Mouse (Mus musculus): Measurements from ENCODE around the gene Ccdc34. TPM values are rescaled to one million over a fixed set of nuclear protein-coding genes. Genes with fewer than 3 reads are reported as not detected.

Gene Ccdc34
- 44.5 and 45.8 TPM in 2 replicates for polyA plus RNA-seq (2015; fragmentation: Nextera tagmentation; extraction: Ambion mirVana)

GRCm38 (mm10) chr2:110017616-110018505, at the start of gene Ccdc34:
TSS of gene Ccdc34 (plus strand) at chr2:110017817.
- Histone ChIP-seq H3K9ac (replicated peaks) (peak within 1 kb of the TSS; percentile 92), H3K27ac (peak within 1 kb of the TSS; percentile 89), H3K27me3 (no peaks in the 10 kb centered on the region), H3K4me3 (replicated peaks) (peak within 1 kb of the TSS; percentile 89), H3K9me3 (no peaks in the 10 kb centered on the region), H3K4me2 (replicated peaks) (peak within 1 kb of the TSS; percentile 82), H3K36me3 (peaks cover 13% of the 10 kb centered on the region), H3K4me1 (replicated peaks) (peaks cover 34% of the 10 kb centered on the region)
- under 1% methylated on average over 55 of the region's 55 CpGs for WGBS
- peak; percentile 99 for ATAC-seq

GRCm38 (mm10) chr2:109969381-109969780, 48.2 kb upstream of the Ccdc34 start:
- no peaks in the 10 kb centered on the region for H3K9me3 ChIP-seq
- 90% methylated on average over 3 of the region's 3 CpGs for WGBS
- H3K4me2 ChIP-seq (replicated peaks), result no peak overlapping the region

GRCm38 (mm10) chr2:109969926-109970532, 47.6 kb upstream of the Ccdc34 start:
- WGBS, result 76% methylated on average over 10 of the region's 10 CpGs
- Histone ChIP-seq H3K27ac (no peak overlapping the region), H3K9ac (replicated peaks) (no peak overlapping the region), H3K4me2 (replicated peaks) (no peak overlapping the region), H3K27me3 (no peaks in the 10 kb centered on the region), H3K9me3 (no peaks in the 10 kb centered on the region), H3K4me3 (replicated peaks) (no peak overlapping the region), H3K36me3 (no peaks in the 10 kb centered on the region), H3K4me1 (replicated peaks) (0 out of 2 replicates have a peak, but pooled peaks cover 5% of the 10 kb centered on the region)
- ATAC-seq, result no peak

More at GRCm38 (mm10) chr2:109969381-109969780, 48.2 kb upstream of the Ccdc34 start:
- no peak for ATAC-seq
- H3K36me3 ChIP-seq, result no peaks in the 10 kb centered on the region
- H3K4me1 ChIP-seq (replicated peaks), result 0 out of 2 replicates have a peak, but pooled peaks cover 5% of the 10 kb centered on the region
- no peak overlapping the region for H3K9ac ChIP-seq (replicated peaks)
- no peaks in the 10 kb centered on the region for H3K27me3 ChIP-seq
- H3K4me3 ChIP-seq (replicated peaks), result no peak overlapping the region
- H3K27ac ChIP-seq, result no peak overlapping the region

GRCm38 (mm10) chr2:109970744-109971410, 46.7 kb upstream of the Ccdc34 start:
- Histone ChIP-seq H3K4me1 (replicated peaks) (0 out of 2 replicates have a peak, but pooled peaks cover 5% of the 10 kb centered on the region), H3K4me3 (replicated peaks) (no peak overlapping the region), H3K27me3 (no peaks in the 10 kb centered on the region), H3K36me3 (no peaks in the 10 kb centered on the region), H3K9ac (replicated peaks) (no peak overlapping the region), H3K4me2 (replicated peaks) (no peak overlapping the region), H3K27ac (no peak overlapping the region), H3K9me3 (no peaks in the 10 kb centered on the region)
- ATAC-seq, result no peak
- WGBS, result 79% methylated on average over 8 of the region's 8 CpGs

- Histone ChIP-seq H3K27ac (no peak overlapping the region), H3K4me3 (replicated peaks) (no peak overlapping the region), H3K27me3 (no peaks in the 10 kb centered on the region), H3K4me2 (replicated peaks) (no peak overlapping the region), H3K9me3 (no peaks in the 10 kb centered on the region), H3K4me1 (replicated peaks) (0 out of 2 replicates have a peak, but pooled peaks cover 5% of the 10 kb centered on the region), H3K9ac (replicated peaks) (no peak overlapping the region), H3K36me3 (no peaks in the 10 kb centered on the region)
- no peak for ATAC-seq
- WGBS, result 93% methylated on average over 2 of the region's 2 CpGs
These were observed 45.3 kb upstream of the Ccdc34 start for GRCm38 (mm10) chr2:109972310-109972709.

- no peak overlapping the region for H3K9ac ChIP-seq (replicated peaks)
- no peak overlapping the region for H3K27ac ChIP-seq
- ATAC-seq, result no peak
- H3K4me3 ChIP-seq (replicated peaks), result no peak overlapping the region
- no peaks in the 10 kb centered on the region for H3K36me3 ChIP-seq
- 0 out of 2 replicates have a peak, but pooled peaks cover 5% of the 10 kb centered on the region for H3K4me1 ChIP-seq (replicated peaks)
- WGBS, result 82% methylated on average over 7 of the region's 7 CpGs
- no peaks in the 10 kb centered on the region for H3K9me3 ChIP-seq
- no peaks in the 10 kb centered on the region for H3K27me3 ChIP-seq
- no peak overlapping the region for H3K4me2 ChIP-seq (replicated peaks)
These were observed 44.7 kb upstream of the Ccdc34 start for GRCm38 (mm10) chr2:109972922-109973321.

- H3K9me3 ChIP-seq, result no peaks in the 10 kb centered on the region
- no peaks in the 10 kb centered on the region for H3K27me3 ChIP-seq
- no peaks in the 10 kb centered on the region for H3K36me3 ChIP-seq
- H3K4me3 ChIP-seq (replicated peaks), result no peak overlapping the region
- H3K4me2 ChIP-seq (replicated peaks), result no peak overlapping the region
- no peak overlapping the region for H3K9ac ChIP-seq (replicated peaks)
- WGBS, result 96% methylated on average over 7 of the region's 7 CpGs
- ATAC-seq, result no peak
- H3K27ac ChIP-seq, result no peak overlapping the region
- H3K4me1 ChIP-seq (replicated peaks), result 0 out of 2 replicates have a peak, but pooled peaks cover 5% of the 10 kb centered on the region
These were observed 42.8 kb upstream of the Ccdc34 start for GRCm38 (mm10) chr2:109974807-109975206.

- H3K27ac ChIP-seq, result no peak overlapping the region
- H3K27me3 ChIP-seq, result no peaks in the 10 kb centered on the region
- H3K4me1 ChIP-seq (replicated peaks), result no peaks in the 10 kb centered on the region
- no peak for ATAC-seq
- H3K36me3 ChIP-seq, result no peaks in the 10 kb centered on the region
- WGBS, result 93% methylated on average over 2 of the region's 2 CpGs
- no peak overlapping the region for H3K4me3 ChIP-seq (replicated peaks)
- H3K9me3 ChIP-seq, result no peaks in the 10 kb centered on the region
- no peak overlapping the region for H3K4me2 ChIP-seq (replicated peaks)
- no peak overlapping the region for H3K9ac ChIP-seq (replicated peaks)
These were observed 41.4 kb upstream of the Ccdc34 start for GRCm38 (mm10) chr2:109976181-109976580.

GRCm38 (mm10) chr2:109977322-109977721, 40.3 kb upstream of the Ccdc34 start:
- Histone ChIP-seq H3K36me3 (no peaks in the 10 kb centered on the region), H3K4me1 (replicated peaks) (no peaks in the 10 kb centered on the region), H3K9ac (replicated peaks) (no peak overlapping the region), H3K27me3 (no peaks in the 10 kb centered on the region), H3K27ac (no peak overlapping the region), H3K4me3 (replicated peaks) (no peak overlapping the region), H3K9me3 (no peaks in the 10 kb centered on the region), H3K4me2 (replicated peaks) (no peak overlapping the region)
- WGBS, result 87% methylated on average over 6 of the region's 6 CpGs
- no peak for ATAC-seq

GRCm38 (mm10) chr2:109979209-109979608, 38.4 kb upstream of the Ccdc34 start:
- H3K36me3 ChIP-seq, result no peaks in the 10 kb centered on the region
- no peaks in the 10 kb centered on the region for H3K27me3 ChIP-seq
- H3K9me3 ChIP-seq, result no peaks in the 10 kb centered on the region
- H3K9ac ChIP-seq (replicated peaks), result no peak overlapping the region
- H3K4me1 ChIP-seq (replicated peaks), result no peaks in the 10 kb centered on the region
- no peak overlapping the region for H3K4me3 ChIP-seq (replicated peaks)
- no peak for ATAC-seq
- no peak overlapping the region for H3K4me2 ChIP-seq (replicated peaks)
- no peak overlapping the region for H3K27ac ChIP-seq

GRCm38 (mm10) chr2:109983435-109983834, 34.2 kb upstream of the Ccdc34 start:
- Histone ChIP-seq H3K27ac (no peak overlapping the region), H3K36me3 (no peaks in the 10 kb centered on the region), H3K9me3 (no peaks in the 10 kb centered on the region), H3K9ac (replicated peaks) (no peak overlapping the region), H3K27me3 (no peaks in the 10 kb centered on the region), H3K4me2 (replicated peaks) (no peak overlapping the region), H3K4me1 (replicated peaks) (peaks cover 12% of the 10 kb centered on the region; the same call in 1 of the 2 replicates), H3K4me3 (replicated peaks) (no peak overlapping the region)
- WGBS, result 94% methylated on average over 6 of the region's 6 CpGs
- ATAC-seq, result no peak

GRCm38 (mm10) chr2:109984930-109985329, 32.7 kb upstream of the Ccdc34 start:
- no peak overlapping the region for H3K27ac ChIP-seq

More at GRCm38 (mm10) chr2:109984930-109985329, 32.7 kb upstream of the Ccdc34 start:
- Histone ChIP-seq H3K4me1 (replicated peaks) (peaks cover 24% of the 10 kb centered on the region), H3K4me3 (replicated peaks) (no peak overlapping the region), H3K27me3 (no peaks in the 10 kb centered on the region), H3K9ac (replicated peaks) (no peak overlapping the region), H3K4me2 (replicated peaks) (no peak overlapping the region), H3K9me3 (no peaks in the 10 kb centered on the region), H3K36me3 (no peaks in the 10 kb centered on the region)
- ATAC-seq, result no peak
- 89% methylated on average over 1 of the region's 1 CpGs for WGBS
